Mouse (Mus musculus) liver, adult 2 months (tissue): ENCODE data around the gene Frmpd4. TPM values are rescaled to one million over a fixed set of nuclear protein-coding genes. Genes with fewer than 3 reads are reported as not detected.

Experiments used
- DNase-seq: peaks from one replicate; pipeline ENCODE4 v3.0.0-alpha.2; 2011; ENCODE audit warnings: low read depth, low spot score; ENCODE audit errors: extremely low read depth
- H3K27ac ChIP-seq: fragments of 200-500 bp; replicated peaks from 2 replicates; pipeline ENCODE4 v1.5.1; 2012; ENCODE audit warnings: low read depth, mild to moderate bottlenecking, control low read depth, inconsistent platforms, low read length; ENCODE audit not compliant: insufficient read depth
- H3K27me3 ChIP-seq: fragments of 200-500 bp; 2 replicates; pipeline ENCODE4 v1.6.1; 2012; ENCODE audit warnings: mild to moderate bottlenecking, moderate library complexity, low read length, inconsistent platforms; ENCODE audit not compliant: control insufficient read depth, insufficient read depth
- H3K36me3 ChIP-seq: fragments of 200-500 bp; 2 replicates; pipeline ENCODE4 v1.6.1; 2012; ENCODE audit warnings: low read length, inconsistent platforms; ENCODE audit not compliant: control insufficient read depth, insufficient read depth
- H3K4me1 ChIP-seq: fragments of 200-500 bp; 2 replicates; pipeline ENCODE4 v1.6.1; 2011; ENCODE audit warnings: low read length; ENCODE audit not compliant: control insufficient read depth, insufficient read depth
- H3K4me3 ChIP-seq: fragments of 200-500 bp; 2 replicates; pipeline ENCODE4 v1.5.1; 2011; ENCODE audit warnings: low read depth, mild to moderate bottlenecking, control low read depth, low read length, moderate library complexity; ENCODE audit not compliant: insufficient read depth
- H3K79me2 ChIP-seq: fragments of 200-500 bp; 2 replicates; pipeline ENCODE4 v1.6.1; 2012; ENCODE audit warnings: inconsistent platforms, mild to moderate bottlenecking, low read length, moderate library complexity; ENCODE audit not compliant: control insufficient read depth, insufficient read depth
- H3K9ac ChIP-seq: fragments of 200-500 bp; 2 replicates; pipeline ENCODE4 v1.6.1; 2012; ENCODE audit warnings: low read depth, mild to moderate bottlenecking, control low read depth, inconsistent platforms, low read length
- CTCF ChIP-seq: fragments of 200-500 bp; IDR thresholded peaks from 2 replicates; pipeline ENCODE4 v1.5.1; 2011; ENCODE audit warnings: low read depth, low read length, control low read depth
- POLR2A ChIP-seq: fragments of 200-500 bp; IDR thresholded peaks from 2 replicates; pipeline ENCODE4 v1.6.1; 2011; ENCODE audit warnings: low read length, control low read depth; ENCODE audit not compliant: insufficient read depth; ENCODE audit errors: extremely low read depth
- WGBS: fragments of 180-500 bp; shearing (Covaris S2); methylation state at CpG from one replicate; pipeline ENCODE4 v1.1.7; 2018; 5-methylcytosine and 5-hydroxymethylcytosine counted together
- polyA plus RNA-seq: library from polyadenylated mRNA; depleted of rRNA; stranded (reverse); fragments of >200 nt; gene quantifications from 2 replicates; pipeline ENCODE4 v1.2.3, GENCODE M21; 2012
- total RNA-seq: library from RNA; depleted of rRNA; stranded (reverse); fragments of >200 nt; gene quantifications from 2 replicates; pipeline ENCODE4 v1.2.3, GENCODE M21; 2014

Frmpd4 gene
- total and polyA plus RNA-seq, 2 experiments: not detected

- no peak for TF ChIP-seq CTCF
- H3K9ac ChIP-seq: no peak overlapping the region
- H3K4me1 ChIP-seq: no peaks in the 10 kb centered on the region
- WGBS: 66% methylated on average over 3 of the region's 3 CpGs
- H3K79me2 ChIP-seq: no peaks in the 10 kb centered on the region
- no peaks in the 10 kb centered on the region for H3K27me3 ChIP-seq
- H3K27ac ChIP-seq: no peak overlapping the region
- DNase-seq: no peak
- no peak overlapping the region for H3K4me3 ChIP-seq
- no peaks in the 10 kb centered on the region for H3K36me3 ChIP-seq
These were observed 370.0 kb downstream of the Frmpd4 start for GRCm38 (mm10) chrX:168207034-168207433.

DNA sequence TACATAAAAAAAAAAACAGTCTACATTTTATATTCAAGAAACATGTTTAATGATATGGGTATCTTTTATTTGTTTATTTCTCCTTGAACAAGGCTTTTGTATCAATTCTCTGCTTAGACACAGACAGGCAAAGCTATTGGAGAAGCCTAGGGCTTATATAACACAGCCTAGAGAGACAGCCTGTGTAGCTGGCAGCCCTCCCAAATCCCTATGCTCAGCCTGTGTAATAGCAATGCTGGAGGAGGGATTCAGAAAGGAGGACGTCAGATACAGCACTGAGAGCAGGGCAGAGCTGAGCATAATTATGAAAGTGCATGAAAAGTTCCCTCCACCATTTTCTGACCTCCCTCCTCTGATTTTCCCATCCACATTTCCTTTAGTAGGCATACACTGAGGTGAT is 385.1 kb downstream of the Frmpd4 start:
- 53% methylated on average over 1 of the region's 1 CpGs for WGBS
- Histone ChIP-seq H3K36me3 (no peaks in the 10 kb centered on the region), H3K9ac (no peak overlapping the region), H3K27me3 (no peaks in the 10 kb centered on the region), H3K4me1 (no peaks in the 10 kb centered on the region), H3K27ac (no peak overlapping the region), H3K79me2 (no peaks in the 10 kb centered on the region), H3K4me3 (no peak overlapping the region)
- TF ChIP-seq CTCF (no peak), POLR2A (no peak)
- DNase-seq: no peak

- no peak overlapping the region for H3K27ac ChIP-seq
- no peak for DNase-seq
- H3K4me1 ChIP-seq: no peaks in the 10 kb centered on the region
- 73% methylated on average over 8 of the region's 8 CpGs for WGBS
- H3K79me2 ChIP-seq: no peaks in the 10 kb centered on the region
- no peaks in the 10 kb centered on the region for H3K27me3 ChIP-seq
- no peaks in the 10 kb centered on the region for H3K36me3 ChIP-seq
- H3K4me3 ChIP-seq: no peak overlapping the region
- H3K9ac ChIP-seq: no peak overlapping the region
- TF ChIP-seq CTCF (no peak), POLR2A (no peak)
These were observed 387.5 kb downstream of the Frmpd4 start for GRCm38 (mm10) chrX:168189563-168189962.

DNA sequence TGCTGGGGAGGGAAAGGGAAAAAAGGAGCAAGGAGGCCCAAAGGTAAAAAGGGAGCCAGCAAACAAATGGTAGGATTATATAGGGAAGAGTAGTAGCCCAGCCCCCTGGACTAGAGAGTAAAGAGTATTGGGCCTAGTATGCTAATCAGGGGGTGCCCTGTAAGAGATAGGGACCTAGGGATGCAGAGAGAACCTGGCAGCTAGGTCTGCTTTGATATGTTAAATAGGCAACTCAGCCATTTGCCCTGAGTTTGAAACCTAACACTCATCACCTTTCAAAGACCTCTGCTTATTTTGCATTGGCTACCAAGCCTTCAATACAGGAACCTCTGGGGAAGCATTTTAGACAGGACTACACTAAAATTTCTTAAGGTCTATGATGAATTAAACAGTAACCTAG is 414.0 kb downstream of the Frmpd4 start:
- no peak for DNase-seq

GRCm38 (mm10) chrX:168158866-168159265 is 418.2 kb downstream of the Frmpd4 start:
- Histone ChIP-seq H3K36me3 (no peaks in the 10 kb centered on the region), H3K4me3 (no peak overlapping the region), H3K27ac (no peak overlapping the region), H3K4me1 (no peaks in the 10 kb centered on the region), H3K9ac (no peak overlapping the region), H3K27me3 (no peaks in the 10 kb centered on the region), H3K79me2 (no peaks in the 10 kb centered on the region)
- no peak for TF ChIP-seq POLR2A
- TF ChIP-seq CTCF: no peak
- no peak for DNase-seq
- 62% methylated on average over 3 of the region's 3 CpGs for WGBS

More for the DNA sequence above, 414.0 kb downstream of the Frmpd4 start:
- Histone ChIP-seq H3K36me3 (no peaks in the 10 kb centered on the region), H3K27me3 (no peaks in the 10 kb centered on the region), H3K4me3 (no peak overlapping the region), H3K4me1 (no peaks in the 10 kb centered on the region), H3K79me2 (no peaks in the 10 kb centered on the region), H3K9ac (no peak overlapping the region), H3K27ac (no peak overlapping the region)
- no peak for TF ChIP-seq POLR2A
- TF ChIP-seq CTCF: no peak

DNA sequence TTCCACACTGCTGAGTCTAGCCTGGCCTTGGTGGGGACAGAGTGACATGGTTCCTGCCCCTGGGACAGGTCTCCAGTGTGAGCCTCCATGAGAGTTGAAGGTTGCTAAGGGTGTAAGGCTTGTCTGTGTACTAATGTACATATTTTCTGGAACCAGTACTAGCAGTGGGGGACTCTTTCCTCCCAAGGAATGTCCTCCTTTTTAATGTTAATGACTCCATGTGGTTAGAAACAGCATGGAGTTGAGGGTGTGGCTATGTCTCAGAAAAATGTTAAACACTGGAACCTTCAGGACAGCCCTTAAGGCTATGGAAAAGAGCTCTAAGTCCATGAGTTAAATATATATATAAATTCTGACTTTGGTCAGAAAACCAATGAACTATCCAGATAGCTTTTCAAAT is 436.0 kb downstream of the Frmpd4 start:
- no peaks in the 10 kb centered on the region for H3K79me2 ChIP-seq
- H3K4me3 ChIP-seq: no peak overlapping the region
- no peak overlapping the region for H3K9ac ChIP-seq
- no peak for TF ChIP-seq POLR2A
- TF ChIP-seq CTCF: no peak
- H3K27me3 ChIP-seq: no peaks in the 10 kb centered on the region
- no peak for DNase-seq
- no peaks in the 10 kb centered on the region for H3K36me3 ChIP-seq
- no peaks in the 10 kb centered on the region for H3K4me1 ChIP-seq
- H3K27ac ChIP-seq: no peak overlapping the region
